Mouse (Mus musculus): Measurements from ENCODE around the gene Olfml3.

Gene Olfml3

GRCm38 (mm10) chr3:103737778-103738571, at the start of gene Olfml3:
Gene Olfml3, minus strand, starts transcription at chr3:103738001.
- DNase-seq (ENCODE audit: extremely low read depth, low read depth, low spot score), result no peak

DNA sequence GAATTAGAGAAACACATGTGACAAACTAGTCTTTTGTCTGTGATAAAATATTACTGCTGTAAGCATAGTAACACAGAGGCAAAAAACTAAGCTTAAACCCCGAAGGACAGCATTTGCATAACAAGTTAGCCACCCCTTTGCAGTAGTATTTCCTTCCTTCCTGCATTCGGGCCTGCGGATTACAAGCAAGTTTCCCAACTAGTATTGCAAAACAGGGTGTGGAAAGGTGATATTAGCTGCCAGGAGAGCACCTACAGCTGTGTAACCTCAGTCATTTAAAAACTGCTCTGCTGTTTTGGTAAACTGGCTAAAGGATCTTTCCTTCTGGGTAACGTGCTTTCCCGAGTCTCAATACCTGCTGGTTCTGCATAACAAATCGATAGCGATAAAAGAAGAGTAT, 49.4 kb upstream of the Olfml3 start:
- DNase-seq (ENCODE audit: extremely low read depth, low read depth, low spot score), result peak; percentile 84

- no peak for DNase-seq (ENCODE audit: extremely low read depth, low read depth, low spot score)
These were observed 45.2 kb upstream of the Olfml3 start for GRCm38 (mm10) chr3:103782844-103783609.

- no peak for DNase-seq (ENCODE audit: extremely low read depth, low read depth, low spot score)
These were observed 43.0 kb upstream of the Olfml3 start for GRCm38 (mm10) chr3:103780777-103781176.

DNA sequence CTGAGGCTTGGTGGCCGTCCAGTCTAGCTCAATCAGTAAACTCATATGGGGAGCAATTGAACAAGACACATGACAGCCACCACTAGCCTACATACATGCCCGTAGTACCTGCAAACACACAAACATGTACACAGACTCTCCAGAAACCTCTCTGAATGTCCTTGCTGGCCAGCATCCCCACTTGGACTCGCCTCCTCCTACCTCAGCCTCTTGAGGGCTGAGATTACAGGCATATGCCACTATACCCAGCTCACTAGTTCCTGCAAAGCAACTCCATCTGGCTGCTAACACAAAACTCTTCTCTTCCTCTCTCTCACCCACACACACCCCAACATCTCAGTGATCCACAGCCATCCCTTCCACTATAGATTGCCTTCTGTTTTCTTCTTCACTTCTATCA, 42.5 kb upstream of the Olfml3 start:
- DNase-seq (ENCODE audit: extremely low read depth, low read depth, low spot score), result no peak

DNA sequence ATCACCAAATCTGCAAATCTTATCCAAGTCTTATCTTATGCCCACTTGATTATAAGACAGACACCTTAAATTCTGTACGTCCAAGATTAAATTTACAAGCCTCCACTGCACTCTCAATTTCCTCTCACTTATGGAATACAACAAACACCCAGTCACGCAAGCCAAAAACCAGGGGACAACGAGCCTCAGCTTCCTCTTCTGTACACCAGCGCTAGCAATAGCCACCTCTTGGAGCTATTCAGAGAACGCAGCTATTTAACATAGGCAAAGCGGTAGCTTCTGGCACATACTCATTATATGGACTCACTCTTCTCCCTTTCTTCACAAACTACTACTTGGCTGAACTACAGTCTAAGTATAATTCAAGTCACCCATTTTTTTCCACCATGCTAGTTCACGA, 41.4 kb upstream of the Olfml3 start:
- DNase-seq (ENCODE audit: extremely low read depth, low read depth, low spot score), result no peak

- DNase-seq (ENCODE audit: extremely low read depth, low read depth, low spot score), result no peak
These were observed 40.9 kb upstream of the Olfml3 start for GRCm38 (mm10) chr3:103778660-103779059.

- no peak for DNase-seq (ENCODE audit: extremely low read depth, low read depth, low spot score)
These were observed 40.1 kb upstream of the Olfml3 start for GRCm38 (mm10) chr3:103777940-103778339.

DNA sequence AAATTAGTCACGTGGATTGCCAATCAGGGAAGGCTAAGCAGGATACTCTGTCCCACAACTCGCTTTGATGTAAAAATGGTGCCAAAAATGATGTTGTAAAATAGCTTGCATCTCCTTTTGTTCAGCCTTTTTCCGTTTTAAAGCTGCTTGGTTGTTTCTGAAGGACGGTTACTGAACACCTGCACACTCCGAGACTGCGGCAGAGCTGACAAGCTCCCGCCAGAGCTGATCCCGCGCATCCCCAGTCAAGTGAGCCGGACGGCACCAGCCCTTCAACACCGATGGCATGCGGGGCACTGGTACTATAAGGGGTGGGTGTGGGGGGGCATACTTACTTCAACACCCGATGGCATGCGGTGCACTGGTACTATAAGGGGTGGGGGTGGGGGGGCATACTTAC, 36.2 kb upstream of the Olfml3 start:
- no peak for DNase-seq (ENCODE audit: extremely low read depth, low read depth, low spot score)

GRCm38 (mm10) chr3:103773508-103773907, 35.7 kb upstream of the Olfml3 start:
- no peak for DNase-seq (ENCODE audit: extremely low read depth, low read depth, low spot score)

DNA sequence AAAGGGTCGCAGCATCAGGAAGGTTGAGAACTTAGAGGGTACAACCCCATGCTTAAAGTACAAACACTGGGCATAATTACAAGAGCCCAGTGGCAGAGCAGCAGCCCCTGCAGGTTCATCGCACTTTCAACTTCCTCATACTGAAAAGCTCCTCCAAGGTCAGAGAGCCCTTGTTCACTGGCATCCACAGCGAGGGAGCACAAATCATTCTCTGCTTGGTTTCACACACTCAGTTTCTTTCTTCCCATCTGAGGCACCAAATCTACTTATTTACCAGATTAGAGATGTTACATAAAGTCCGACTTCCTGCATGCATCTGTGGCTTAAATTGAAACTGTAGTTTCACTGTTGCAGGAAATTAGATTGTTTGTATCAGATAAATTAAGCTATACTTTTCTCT, 35.0 kb upstream of the Olfml3 start:
- DNase-seq (ENCODE audit: extremely low read depth, low read depth, low spot score), result no peak

DNA sequence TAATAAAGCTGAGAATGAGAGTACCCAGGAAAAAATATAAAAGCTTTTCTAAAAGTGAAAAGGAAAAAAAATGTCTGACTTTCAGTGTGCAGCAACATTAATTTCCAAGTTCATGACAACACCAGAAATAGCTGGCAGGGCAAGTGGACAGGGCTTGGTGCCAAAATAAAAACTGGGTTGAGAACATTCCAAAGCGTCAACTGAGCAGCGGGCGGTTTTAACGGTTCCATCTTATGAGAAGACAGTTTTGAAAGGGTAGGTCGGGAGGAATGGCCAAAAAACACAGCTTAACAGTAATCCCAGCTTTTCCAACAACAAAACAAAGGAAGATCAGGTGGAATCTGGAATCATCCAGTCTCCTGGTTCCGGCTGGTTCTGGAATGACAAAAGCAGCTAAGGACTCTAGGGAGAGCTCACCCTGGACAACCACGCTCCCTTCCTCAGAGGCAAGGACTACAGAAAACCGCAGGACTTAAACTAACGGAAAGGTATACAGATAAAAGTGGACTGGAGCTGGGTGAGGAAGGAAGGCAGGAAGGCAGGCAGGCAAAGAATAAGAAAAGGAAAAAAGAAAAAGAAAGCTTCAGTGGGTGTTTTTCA, 33.8 kb upstream of the Olfml3 start:
- no peak for DNase-seq (ENCODE audit: extremely low read depth, low read depth, low spot score)

DNA sequence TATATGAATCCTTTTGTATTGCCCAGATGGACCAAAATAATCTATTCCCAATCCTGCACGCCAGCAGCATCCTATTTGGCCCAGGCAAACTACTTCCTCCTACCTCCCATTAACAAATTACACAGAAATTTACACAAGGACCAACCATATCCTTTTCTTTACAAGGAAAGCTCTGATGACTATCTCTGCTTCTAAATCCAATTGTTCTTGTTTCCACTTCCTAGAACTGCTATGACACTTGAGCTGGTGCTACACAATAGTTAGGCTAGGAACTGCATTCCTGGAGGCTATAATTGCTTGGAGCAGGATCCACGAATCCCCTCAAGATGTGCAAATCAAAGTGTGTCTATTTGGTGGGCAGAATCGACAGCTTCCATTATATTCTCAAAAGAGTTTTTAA, 29.0 kb upstream of the Olfml3 start:
- DNase-seq (ENCODE audit: extremely low read depth, low read depth, low spot score), result no peak

DNA sequence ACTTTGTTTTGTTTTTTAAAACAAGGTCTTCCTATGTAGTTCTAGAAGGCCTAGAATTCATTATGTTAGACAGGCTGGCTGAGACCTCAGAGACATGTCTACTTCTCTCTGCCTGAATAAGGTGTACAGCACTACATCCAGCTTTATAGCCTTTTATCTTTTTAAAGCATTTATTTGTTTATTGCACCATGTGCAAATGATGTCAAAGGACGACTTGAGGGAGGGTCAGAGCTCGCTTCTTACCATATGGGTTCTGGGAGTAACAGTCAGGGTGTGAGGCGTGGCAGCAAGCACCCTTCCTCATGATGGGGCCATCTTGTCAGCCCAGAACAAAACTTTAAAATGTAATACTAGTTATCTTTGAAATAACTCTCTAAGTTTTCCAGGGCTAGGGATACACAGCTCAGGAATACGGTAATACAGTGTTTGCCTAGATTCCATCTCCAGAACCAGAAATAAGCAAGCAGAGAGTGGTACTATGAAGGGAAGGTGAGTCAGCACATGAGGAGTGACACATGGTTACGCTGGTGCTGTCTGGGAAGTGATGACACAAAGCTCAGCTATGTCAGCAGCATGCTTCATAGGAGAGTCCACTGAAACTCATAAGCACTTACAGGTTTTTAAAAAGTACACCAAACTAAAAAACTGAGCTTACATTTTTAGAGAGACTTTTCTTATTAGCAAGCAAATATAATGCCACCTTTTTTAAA, 21.6 kb upstream of the Olfml3 start:
- DNase-seq (ENCODE audit: extremely low read depth, low read depth, low spot score), result no peak

- no peak for DNase-seq (ENCODE audit: extremely low read depth, low read depth, low spot score)
These were observed 20.7 kb upstream of the Olfml3 start for GRCm38 (mm10) chr3:103758456-103758855.

GRCm38 (mm10) chr3:103756920-103757319, 19.1 kb upstream of the Olfml3 start:
- no peak for DNase-seq (ENCODE audit: extremely low read depth, low read depth, low spot score)

- DNase-seq (ENCODE audit: extremely low read depth, low read depth, low spot score), result no peak
These were observed 17.6 kb upstream of the Olfml3 start for GRCm38 (mm10) chr3:103755351-103755750.

- no peak for DNase-seq (ENCODE audit: extremely low read depth, low read depth, low spot score)
These were observed 13.8 kb upstream of the Olfml3 start for GRCm38 (mm10) chr3:103751558-103751957.

DNA sequence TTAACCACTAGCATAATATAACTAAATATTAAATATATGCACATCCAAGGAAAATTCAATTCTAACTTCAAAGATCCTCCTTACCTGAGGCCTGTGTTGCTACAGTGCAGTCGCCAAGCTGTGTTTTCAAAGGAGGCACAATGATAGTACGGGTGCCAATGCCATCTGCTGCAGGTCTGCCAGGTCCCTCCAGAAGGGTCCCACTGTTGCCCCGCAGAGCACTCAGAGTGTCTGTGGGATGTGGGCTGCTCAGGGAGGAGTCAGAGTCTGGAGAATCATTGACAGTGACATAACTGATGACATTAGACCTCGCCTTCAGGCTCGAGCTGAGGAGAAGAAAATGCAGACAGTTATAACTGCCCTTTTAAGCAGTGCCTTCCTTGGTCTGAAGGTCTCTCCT, 8.9 kb upstream of the Olfml3 start:
- no peak for DNase-seq (ENCODE audit: extremely low read depth, low read depth, low spot score)

DNA sequence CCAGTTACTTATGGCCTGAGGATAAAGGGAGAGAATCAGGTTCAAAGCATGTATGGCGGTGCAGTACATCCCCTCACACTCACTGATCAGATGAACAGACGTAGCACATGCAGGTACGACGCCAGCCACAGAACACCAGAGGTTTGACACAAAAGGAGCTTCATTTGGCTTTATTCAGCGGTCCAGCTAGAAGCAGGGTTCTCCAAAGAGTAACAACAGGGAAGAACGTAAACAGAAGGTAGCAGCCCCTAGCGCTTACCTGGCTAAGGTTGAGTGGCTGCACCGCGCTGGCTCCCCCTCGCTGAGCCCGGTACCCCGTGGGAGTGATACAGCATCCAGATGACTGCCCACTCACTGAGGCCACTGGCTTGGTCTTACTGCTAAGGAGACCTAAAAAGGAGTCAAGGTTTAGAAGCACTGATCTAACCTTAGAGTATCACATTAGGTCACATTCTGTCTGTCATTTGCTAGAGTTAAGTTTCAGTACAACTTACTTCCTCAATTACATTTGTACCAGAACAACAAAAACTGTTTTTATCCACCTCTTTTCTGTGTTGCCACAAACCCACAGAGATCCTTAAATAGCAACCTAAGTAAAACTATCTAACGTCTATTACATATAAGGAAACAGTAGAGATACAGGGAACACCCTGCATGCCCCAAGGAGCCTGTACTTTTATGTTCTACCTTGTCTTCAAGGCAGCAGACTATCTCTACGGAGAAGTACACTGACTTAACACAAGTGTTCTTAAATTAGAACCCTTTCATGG, 7.4 kb upstream of the Olfml3 start:
- no peak for DNase-seq (ENCODE audit: extremely low read depth, low read depth, low spot score)

DNA sequence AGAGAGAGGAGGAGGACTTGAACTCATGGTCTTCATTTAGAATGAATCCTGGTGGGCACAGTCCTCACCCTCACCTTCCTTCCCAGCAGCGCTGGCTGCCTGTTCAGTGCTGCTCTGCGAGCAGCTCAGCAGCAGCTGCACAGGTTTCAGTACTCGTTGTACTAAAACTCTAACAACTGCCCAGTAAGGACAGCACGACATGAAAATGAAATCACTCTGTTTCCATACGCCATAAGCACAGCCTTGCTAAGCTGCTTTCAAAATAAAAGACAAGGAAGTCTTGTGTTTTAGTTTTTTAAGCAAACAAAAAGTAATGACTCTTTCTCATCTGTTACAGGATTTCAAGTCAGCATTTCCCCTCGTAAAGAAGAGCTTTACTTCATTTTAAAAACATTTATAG, 5.4 kb upstream of the Olfml3 start:
- DNase-seq (ENCODE audit: extremely low read depth, low read depth, low spot score), result no peak

Measured in fat pad, adult 2 months (tissue).